In genomic region chr11:99229641-99230260, GRCm38 (mm10) we compare ENCODE assay signal across 8 mouse cellular contexts. TPM values are rescaled to one million over a fixed set of nuclear protein-coding genes. Genes with fewer than 3 reads are reported as not detected.
DNase-seq lines count a peak whose midpoint lies in the region; ATAC-seq and TF ChIP-seq lines count a peak whose summit lies in the region.

No protein-coding gene starts in this region.

- H3K9me3 ChIP-seq in embryonic facial prominence, embryonic 10.5 days: no peaks in the 10 kb centered on the region
- H3K9me3 ChIP-seq in intestine, embryonic 16.5 days (ENCODE audit: control insufficient read depth, low read length): no peaks in the 10 kb centered on the region
- no peaks in the 10 kb centered on the region for H3K9me3 ChIP-seq in neural tube, embryonic 12.5 days

- no peak for TF ChIP-seq POLR2A in cerebellum, adult 2 months (IDR thresholded peaks at IDR 0.05; ENCODE audit: borderline replicate concordance, insufficient read depth, low read length)

- no peak for DNase-seq in cerebellum, adult 2 months
- no peak for DNase-seq in cerebellum, postnatal 4 days (ENCODE audit: low spot score in 2 of 2)
- peak; percentile 39 for DNase-seq in 416B (ENCODE audit: low read depth)
- no peak for DNase-seq in embryonic facial prominence, embryonic 10.5 days (ENCODE audit: low spot score)
- no peak for DNase-seq in gastrocnemius, postnatal 4 days (ENCODE audit: low spot score in 2 of 2)
- no peak for DNase-seq in yolk sac, embryonic 10.5 days (ENCODE audit: low spot score)

- H3K4me3 ChIP-seq in cerebellum, adult 2 months (replicated peaks; ENCODE audit: insufficient read depth, low read depth, low read length): peak overlapping the region; percentile 79
- H3K4me3 ChIP-seq in embryonic facial prominence, embryonic 10.5 days: peak overlapping the region; percentile 93
- peak overlapping the region; percentile 95 for H3K4me3 ChIP-seq in intestine, embryonic 16.5 days (ENCODE audit: low read length)
- peak overlapping the region; percentile 88 for H3K4me3 ChIP-seq in neural tube, embryonic 12.5 days

- H3K27me3 ChIP-seq in cerebellum, adult 2 months (ENCODE audit: control insufficient read depth, insufficient read depth, low read length): no peaks in the 10 kb centered on the region
- no peaks in the 10 kb centered on the region for H3K27me3 ChIP-seq in embryonic facial prominence, embryonic 10.5 days (replicated peaks; ENCODE audit: low read depth, poor library complexity, severe bottlenecking)
- no peaks in the 10 kb centered on the region for H3K27me3 ChIP-seq in intestine, embryonic 16.5 days (replicated peaks; ENCODE audit: control insufficient read depth, insufficient read depth, low read length)
- no peaks in the 10 kb centered on the region for H3K27me3 ChIP-seq in neural tube, embryonic 12.5 days (replicated peaks)

- TF ChIP-seq CTCF in cerebellum, adult 2 months (IDR thresholded peaks at IDR 0.05; ENCODE audit: borderline replicate concordance, insufficient read depth, low read depth, low read length): no peak

- no peaks in the 10 kb centered on the region for H3K4me1 ChIP-seq in cerebellum, adult 2 months (ENCODE audit: control insufficient read depth, insufficient read depth, low read length)
- peaks cover 26% of the 10 kb centered on the region for H3K4me1 ChIP-seq in embryonic facial prominence, embryonic 10.5 days
- H3K4me1 ChIP-seq in intestine, embryonic 16.5 days (ENCODE audit: control insufficient read depth, insufficient read depth, low read length): peaks cover 8% of the 10 kb centered on the region
- peaks cover 24% of the 10 kb centered on the region for H3K4me1 ChIP-seq in neural tube, embryonic 12.5 days

- H3K27ac ChIP-seq in cerebellum, adult 2 months (ENCODE audit: insufficient read depth, low read length): peak overlapping the region; percentile 92
- H3K27ac ChIP-seq in embryonic facial prominence, embryonic 10.5 days (replicated peaks): peak overlapping the region; percentile 100
- H3K27ac ChIP-seq in intestine, embryonic 16.5 days (ENCODE audit: low read length): peak overlapping the region; percentile 98
- H3K27ac ChIP-seq in neural tube, embryonic 12.5 days: peak overlapping the region; percentile 95

- under 1% methylated on average over 31 of the region's 31 CpGs for WGBS in cerebellum, adult 2 months
- under 1% methylated on average over 31 of the region's 31 CpGs for WGBS in embryonic facial prominence, embryonic 10.5 days
- under 1% methylated on average over 31 of the region's 31 CpGs for WGBS in intestine, embryonic 16.5 days
- WGBS in neural tube, embryonic 12.5 days: under 1% methylated on average over 31 of the region's 31 CpGs

- peaks cover 35% of the 10 kb centered on the region for H3K36me3 ChIP-seq in embryonic facial prominence, embryonic 10.5 days (replicated peaks)
- no peaks in the 10 kb centered on the region for H3K36me3 ChIP-seq in intestine, embryonic 16.5 days (ENCODE audit: control insufficient read depth, insufficient read depth, low read length)
- H3K36me3 ChIP-seq in neural tube, embryonic 12.5 days: peaks cover 30% of the 10 kb centered on the region

- H3K4me2 ChIP-seq in intestine, embryonic 16.5 days (ENCODE audit: low read depth, low read length): peak overlapping the region; percentile 85
- H3K4me2 ChIP-seq in neural tube, embryonic 12.5 days (replicated peaks): peak overlapping the region; percentile 76

- peak overlapping the region; percentile 100 for H3K9ac ChIP-seq in intestine, embryonic 16.5 days (ENCODE audit: low read depth, low read length)
- peak overlapping the region; percentile 99 for H3K9ac ChIP-seq in neural tube, embryonic 12.5 days

- ATAC-seq in intestine, embryonic 16.5 days: peak; percentile 78
- peak; percentile 57 for ATAC-seq in neural tube, embryonic 12.5 days (ENCODE audit: low FRiP score, low read depth)

RNA-seq across cellular contexts. Expression of gene Smarce1, which starts 1.1 kb away (rescaled TPM):
- 63.3 and 67.1 TPM in 2 replicates for polyA plus RNA-seq in cerebellum, adult 2 months (2012; rRNA removed)
- polyA plus RNA-seq in embryonic facial prominence, embryonic 10.5 days (2016; fragmentation: Nextera tagmentation; extraction: Ambion mirVana): 369 and 387 TPM in 2 replicates
- polyA plus RNA-seq in intestine, embryonic 16.5 days (2015; fragmentation: Nextera tagmentation; extraction: Ambion mirVana): 142 and 159 TPM in 2 replicates
- polyA plus RNA-seq in neural tube, embryonic 12.5 days (2016; fragmentation: Nextera tagmentation; extraction: Ambion mirVana): 339 and 348 TPM in 2 replicates
- 10 to 100 TPM; 92.4 to 98.6 TPM for total RNA-seq in gastrocnemius, postnatal 4 days (2021)

RNA-seq across cellular contexts. Expression of gene Krt222, which starts 14.1 kb away (rescaled TPM):
- polyA plus RNA-seq in cerebellum, adult 2 months (2012; rRNA removed): 37.8 and 39.9 TPM in 2 replicates
- polyA plus RNA-seq in embryonic facial prominence, embryonic 10.5 days (2016; fragmentation: Nextera tagmentation; extraction: Ambion mirVana): 0.10 and 0.12 TPM in 2 replicates
- polyA plus RNA-seq in intestine, embryonic 16.5 days (2015; fragmentation: Nextera tagmentation; extraction: Ambion mirVana): 0.22 and 0.54 TPM in 2 replicates
- polyA plus RNA-seq in neural tube, embryonic 12.5 days (2016; fragmentation: Nextera tagmentation; extraction: Ambion mirVana): 1.5 and 2.0 TPM in 2 replicates
- total RNA-seq in gastrocnemius, postnatal 4 days (2021): 1 to 10 TPM; 2.0 to 2.6 TPM

RNA-seq across cellular contexts. Expression of gene Krt24, which starts 55.3 kb away (rescaled TPM):
- 0.44 and 0.65 TPM in 2 replicates for polyA plus RNA-seq in cerebellum, adult 2 months (2012; rRNA removed)
- polyA plus RNA-seq in embryonic facial prominence, embryonic 10.5 days (2016; fragmentation: Nextera tagmentation; extraction: Ambion mirVana): not detected in 2 replicates
- polyA plus RNA-seq in intestine, embryonic 16.5 days (2015; fragmentation: Nextera tagmentation; extraction: Ambion mirVana): not detected in 2 replicates
- 0.18 and 0.47 TPM in 2 replicates for polyA plus RNA-seq in neural tube, embryonic 12.5 days (2016; fragmentation: Nextera tagmentation; extraction: Ambion mirVana)
- total RNA-seq in gastrocnemius, postnatal 4 days (2021): not detected

Comparison
In these comparisons a context has a peak if more than half of its experiments do, and no peak if none do; other contexts are left out.
1. RNA of gene Krt222, which starts 14.1 kb away (polyA plus RNA-seq): 37.8 to 39.9 TPM in cerebellum, adult 2 months; 1.5 to 2.0 TPM in neural tube, embryonic 12.5 days, 0.22 to 0.54 TPM in intestine, embryonic 16.5 days and 0.10 to 0.12 TPM in embryonic facial prominence, embryonic 10.5 days; every median in the first group is over 10 times any median in the second.
2. Peak in every context shown above with its lines, with median percentiles within 50 percentile points of each other: H3K27ac ChIP-seq and H3K4me3 ChIP-seq.